Mouse (Mus musculus): ENCODE data around the gene Gm49380. TPM values are rescaled to one million over a fixed set of nuclear protein-coding genes. Genes with fewer than 3 reads are reported as not detected.

The Gm49380 gene
- polyA plus RNA-seq, 1 experiment from 2014 or later = 0.10 TPM

- no peak for DNase-seq (ENCODE audit: low spot score)
These were observed 65.5 kb downstream of the Gm49380 start for GRCm38 (mm10) chr9:44047571-44048490.

- peak; percentile 86 for DNase-seq (ENCODE audit: low spot score)
These were observed 66.2 kb downstream of the Gm49380 start for GRCm38 (mm10) chr9:44047071-44047470.

GRCm38 (mm10) chr9:44046426-44046825 lies 66.9 kb downstream of the Gm49380 start:
- peak; percentile 47 for DNase-seq (ENCODE audit: low spot score)

GRCm38 (mm10) chr9:44045884-44046272 lies 67.4 kb downstream of the Gm49380 start:
- no peak for DNase-seq (ENCODE audit: low spot score)

GRCm38 (mm10) chr9:44045158-44045883 lies 68.0 kb downstream of the Gm49380 start:
- no peak for DNase-seq (ENCODE audit: low spot score)

GRCm38 (mm10) chr9:44044426-44045157 lies 68.7 kb downstream of the Gm49380 start:
- DNase-seq (ENCODE audit: low spot score) = peak; percentile 66

GRCm38 (mm10) chr9:44043708-44044425 lies 69.4 kb downstream of the Gm49380 start:
- peak; percentile 51 for DNase-seq (ENCODE audit: low spot score)

- peak; percentile 88 for DNase-seq (ENCODE audit: low spot score)
These were observed 70.2 kb downstream of the Gm49380 start, which contains the start of gene Thy1 for GRCm38 (mm10) chr9:44042836-44043707. Gene Thy1, plus strand, starts transcription at chr9:44043384.

- DNase-seq (ENCODE audit: low spot score) = no peak
These were observed 71.0 kb downstream of the Gm49380 start for GRCm38 (mm10) chr9:44042396-44042680.

GRCm38 (mm10) chr9:44041511-44042395 lies 71.5 kb downstream of the Gm49380 start:
- DNase-seq (ENCODE audit: low spot score) = no peak

GRCm38 (mm10) chr9:44037106-44037505 lies 76.2 kb downstream of the Gm49380 start:
- DNase-seq (ENCODE audit: low spot score) = no peak

GRCm38 (mm10) chr9:44033957-44034727 lies 79.2 kb downstream of the Gm49380 start:
- DNase-seq (ENCODE audit: low spot score) = peak; percentile 77

- no peak for DNase-seq (ENCODE audit: low spot score)
These were observed 80.0 kb downstream of the Gm49380 start for GRCm38 (mm10) chr9:44033317-44033716.

- no peak for DNase-seq (ENCODE audit: low spot score)
These were observed 81.4 kb downstream of the Gm49380 start for GRCm38 (mm10) chr9:44031946-44032345.

- DNase-seq (ENCODE audit: low spot score) = peak; percentile 81
These were observed 82.2 kb downstream of the Gm49380 start for GRCm38 (mm10) chr9:44031079-44031478.

- DNase-seq (ENCODE audit: low spot score) = no peak
These were observed 82.7 kb downstream of the Gm49380 start for GRCm38 (mm10) chr9:44030646-44031045.

- DNase-seq (ENCODE audit: low spot score) = peak; percentile 59
These were observed 83.6 kb downstream of the Gm49380 start for GRCm38 (mm10) chr9:44029580-44030236.

GRCm38 (mm10) chr9:44024096-44024495 lies 89.2 kb downstream of the Gm49380 start:
- DNase-seq (ENCODE audit: low spot score) = peak; percentile 67
